Mouse (Mus musculus): ENCODE measurements at regions not wholly inside any gene's neighbourhood (a gene's known extent, or its start where the extent isn't known, plus 50 kb on each side); places are given as distances from the start of the nearest gene placed in this dataset.

DNA sequence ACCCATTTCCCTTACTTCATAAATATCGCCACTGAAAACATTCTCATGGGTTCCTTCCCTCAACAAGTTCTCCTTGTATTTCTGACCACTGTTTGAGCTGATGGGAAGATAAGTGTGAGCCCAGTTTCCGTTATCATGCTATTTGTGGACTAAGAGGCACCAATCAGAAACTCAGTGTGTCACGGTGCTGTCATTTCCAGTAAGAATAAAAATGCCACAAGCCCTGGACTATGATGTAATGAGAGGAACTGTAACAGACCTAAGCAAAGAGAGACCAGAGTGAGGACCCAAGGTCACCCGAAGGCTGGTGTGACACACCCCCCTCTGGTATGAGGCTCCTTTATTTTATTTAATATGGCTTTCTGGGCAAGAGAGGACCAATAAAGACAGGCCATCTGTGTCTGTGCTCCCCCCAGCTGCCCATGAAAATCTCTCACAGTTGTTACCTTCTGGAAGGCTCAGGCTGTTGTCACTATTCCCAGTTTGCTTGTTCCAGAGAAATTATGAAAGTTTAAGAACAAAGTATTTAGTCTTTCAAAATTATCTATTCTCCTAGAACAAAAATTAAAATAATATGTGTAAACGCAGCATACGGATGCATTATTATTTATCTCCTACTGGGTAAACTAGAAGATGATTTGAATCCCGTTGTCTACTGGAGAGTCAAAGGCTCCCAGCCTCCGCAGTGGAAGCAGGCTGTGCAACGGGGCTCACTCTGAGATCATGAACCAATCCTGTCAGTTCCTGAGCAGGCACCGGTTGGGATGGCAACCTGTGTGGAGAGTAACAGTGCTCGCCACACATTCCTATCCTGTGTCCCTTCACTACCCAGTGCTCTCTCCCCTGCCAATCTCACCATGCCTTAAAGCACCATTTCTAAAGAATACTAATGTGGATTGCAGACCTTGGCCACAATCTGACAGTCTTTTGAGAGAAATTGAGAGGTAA lies 99.9 kb upstream of the Tmc1 start:
- Histone ChIP-seq H3K9ac (no peak overlapping the region), H3K4me3 (ENCODE audit: low read depth, low read length) (no peak overlapping the region), H3K9me3 (ENCODE audit: low read depth, low read length) (no peaks in the 10 kb centered on the region), H3K36me3 (ENCODE audit: insufficient read depth) (no peaks in the 10 kb centered on the region), H3K4me2 (no peak overlapping the region), H3K27ac (ENCODE audit: low read depth) (no peak overlapping the region), H3K27me3 (ENCODE audit: insufficient read depth, low read length) (no peaks in the 10 kb centered on the region), H3K4me1 (ENCODE audit: insufficient read depth) (no peaks in the 10 kb centered on the region)
- DNase-seq (no peak), ATAC-seq (ENCODE audit: insufficient read depth) (no peak)
- TF ChIP-seq CTCF (IDR thresholded peaks at IDR 0.05; ENCODE audit: low read depth) = no peak
- 79% methylated on average over 11 of the region's 11 CpGs for WGBS

DNA sequence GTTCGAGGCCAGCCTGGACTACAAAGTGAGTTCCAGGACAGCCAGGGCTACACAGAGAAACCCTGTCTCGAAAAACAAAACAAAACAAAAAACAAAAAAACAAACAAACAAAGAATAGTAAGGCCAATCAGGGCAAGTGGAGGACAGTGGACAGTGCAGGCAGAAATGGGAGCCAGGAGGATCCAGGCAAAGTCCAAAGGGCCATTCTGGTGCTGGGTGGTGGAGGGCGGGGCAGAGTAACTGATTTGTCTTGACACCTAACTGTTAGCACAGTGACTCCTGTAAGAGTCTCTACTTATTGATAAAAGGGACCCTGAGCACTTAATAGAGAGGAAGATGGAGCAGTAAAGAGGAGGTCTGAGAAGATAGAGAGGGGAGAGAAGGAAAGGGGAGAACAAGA lies 98.8 kb upstream of the Tmc1 start:
- no peaks in the 10 kb centered on the region for H3K36me3 ChIP-seq (ENCODE audit: insufficient read depth)
- no peaks in the 10 kb centered on the region for H3K27me3 ChIP-seq (ENCODE audit: insufficient read depth, low read length)
- no peaks in the 10 kb centered on the region for H3K9me3 ChIP-seq (ENCODE audit: low read depth, low read length)
- DNase-seq (no peak), ATAC-seq (ENCODE audit: insufficient read depth) (no peak)
- TF ChIP-seq CTCF (IDR thresholded peaks at IDR 0.05; ENCODE audit: low read depth) = no peak
- no peak overlapping the region for H3K9ac ChIP-seq
- no peak overlapping the region for H3K27ac ChIP-seq (ENCODE audit: low read depth)
- 78% methylated on average over 3 of the region's 3 CpGs for WGBS
- no peak overlapping the region for H3K4me3 ChIP-seq (ENCODE audit: low read depth, low read length)
- no peaks in the 10 kb centered on the region for H3K4me1 ChIP-seq (ENCODE audit: insufficient read depth)
- H3K4me2 ChIP-seq = no peak overlapping the region

DNA sequence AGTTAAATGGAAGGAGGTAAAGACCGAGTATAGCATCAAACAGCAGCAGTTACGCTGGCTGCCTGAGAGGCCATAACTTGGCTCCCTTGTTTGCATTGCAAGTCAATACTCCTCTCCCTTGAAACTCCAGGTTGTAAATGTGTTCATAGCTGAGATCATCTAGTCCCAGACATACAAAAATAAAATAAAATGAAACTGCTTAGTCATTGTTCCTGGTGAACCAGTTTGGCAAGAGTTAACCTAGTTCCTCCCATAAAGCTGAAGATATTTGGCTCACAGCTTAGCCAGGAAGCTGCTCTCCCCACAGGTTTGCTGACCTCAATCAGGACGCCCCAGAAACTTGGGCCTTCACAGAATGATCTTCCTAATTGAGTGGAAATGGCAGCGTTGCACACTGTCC lies 97.9 kb upstream of the Tmc1 start:
- no peaks in the 10 kb centered on the region for H3K36me3 ChIP-seq (ENCODE audit: insufficient read depth)
- H3K4me2 ChIP-seq = no peak overlapping the region
- no peak for TF ChIP-seq CTCF (IDR thresholded peaks at IDR 0.05; ENCODE audit: low read depth)
- no peaks in the 10 kb centered on the region for H3K27me3 ChIP-seq (ENCODE audit: insufficient read depth, low read length)
- ATAC-seq (ENCODE audit: insufficient read depth) (no peak), DNase-seq (no peak)
- H3K4me1 ChIP-seq (ENCODE audit: insufficient read depth) = no peaks in the 10 kb centered on the region
- no peak overlapping the region for H3K4me3 ChIP-seq (ENCODE audit: low read depth, low read length)
- H3K9ac ChIP-seq = no peak overlapping the region
- no peak overlapping the region for H3K27ac ChIP-seq (ENCODE audit: low read depth)
- WGBS = 67% methylated on average over 4 of the region's 4 CpGs
- no peaks in the 10 kb centered on the region for H3K9me3 ChIP-seq (ENCODE audit: low read depth, low read length)

DNA sequence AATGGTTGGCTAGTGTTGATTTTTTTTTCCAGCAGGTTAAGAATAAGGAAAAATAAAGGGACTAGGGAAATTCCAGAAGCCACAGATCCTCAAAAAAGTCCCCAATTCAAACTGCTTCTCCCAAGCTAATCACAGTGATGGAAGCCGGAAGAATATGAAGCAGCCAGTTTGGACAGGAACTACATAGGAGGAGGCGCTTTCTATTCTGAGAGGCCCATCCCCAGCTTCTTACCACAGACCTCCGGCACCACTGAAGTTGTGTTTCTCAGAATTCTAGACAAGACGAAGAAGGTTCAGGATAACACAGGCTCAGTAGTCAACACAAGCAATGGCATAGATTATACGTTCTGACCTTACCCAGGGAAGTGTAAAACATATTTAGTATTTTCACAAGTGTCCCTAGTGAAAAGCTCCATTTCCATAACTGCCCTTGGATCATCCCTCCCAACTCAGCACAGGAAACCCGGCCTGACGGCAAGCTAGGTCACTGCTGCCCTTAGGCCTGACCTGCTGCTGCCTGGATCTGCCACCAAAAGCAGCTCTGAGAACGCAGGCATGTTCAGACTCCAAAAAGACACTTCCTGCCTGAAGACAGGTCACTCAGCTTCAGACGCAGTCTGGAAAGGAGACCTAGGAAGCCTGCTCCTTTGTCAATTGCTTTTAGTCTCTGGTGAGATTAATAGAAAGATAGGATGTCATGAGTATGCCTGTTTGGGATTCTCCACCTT lies 97.2 kb upstream of the Tmc1 start:
- Histone ChIP-seq H3K4me1 (ENCODE audit: insufficient read depth) (no peaks in the 10 kb centered on the region), H3K4me3 (ENCODE audit: low read depth, low read length) (no peak overlapping the region), H3K9ac (no peak overlapping the region), H3K27ac (ENCODE audit: low read depth) (no peak overlapping the region), H3K27me3 (ENCODE audit: insufficient read depth, low read length) (no peaks in the 10 kb centered on the region), H3K9me3 (ENCODE audit: low read depth, low read length) (no peaks in the 10 kb centered on the region), H3K36me3 (ENCODE audit: insufficient read depth) (no peaks in the 10 kb centered on the region), H3K4me2 (no peak overlapping the region)
- WGBS = 69% methylated on average over 9 of the region's 9 CpGs
- no peak for ATAC-seq (ENCODE audit: insufficient read depth)
- TF ChIP-seq CTCF (IDR thresholded peaks at IDR 0.05; ENCODE audit: low read depth) = no peak
- no peak for DNase-seq

DNA sequence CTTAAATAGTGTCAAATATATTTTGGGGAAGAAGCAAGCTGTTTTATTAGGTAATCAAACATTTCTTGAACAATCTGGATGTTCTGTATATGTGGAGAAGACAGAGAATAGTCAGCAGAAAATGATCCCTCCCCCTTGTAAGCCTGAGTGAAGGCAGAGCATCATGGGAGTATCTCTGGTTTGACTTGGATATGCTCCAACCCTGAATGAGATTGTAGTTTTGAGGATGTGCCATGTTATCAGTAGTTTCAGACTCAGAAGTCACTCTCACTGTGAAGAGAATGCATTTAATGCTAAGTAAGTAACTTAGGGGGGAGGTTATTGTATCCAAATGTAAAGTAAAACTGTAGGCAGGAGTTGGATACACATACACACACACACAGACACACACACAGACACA lies 95.3 kb upstream of the Tmc1 start:
- no peak for ATAC-seq (ENCODE audit: insufficient read depth)
- H3K36me3 ChIP-seq (ENCODE audit: insufficient read depth) = no peaks in the 10 kb centered on the region
- H3K4me1 ChIP-seq (ENCODE audit: insufficient read depth) = no peaks in the 10 kb centered on the region
- no peak overlapping the region for H3K4me2 ChIP-seq
- DNase-seq = no peak
- no peak overlapping the region for H3K9ac ChIP-seq
- no peaks in the 10 kb centered on the region for H3K27me3 ChIP-seq (ENCODE audit: insufficient read depth, low read length)
- H3K9me3 ChIP-seq (ENCODE audit: low read depth, low read length) = no peaks in the 10 kb centered on the region
- H3K4me3 ChIP-seq (ENCODE audit: low read depth, low read length) = no peak overlapping the region
- no peak overlapping the region for H3K27ac ChIP-seq (ENCODE audit: low read depth)
- TF ChIP-seq CTCF (IDR thresholded peaks at IDR 0.05; ENCODE audit: low read depth) = no peak

DNA sequence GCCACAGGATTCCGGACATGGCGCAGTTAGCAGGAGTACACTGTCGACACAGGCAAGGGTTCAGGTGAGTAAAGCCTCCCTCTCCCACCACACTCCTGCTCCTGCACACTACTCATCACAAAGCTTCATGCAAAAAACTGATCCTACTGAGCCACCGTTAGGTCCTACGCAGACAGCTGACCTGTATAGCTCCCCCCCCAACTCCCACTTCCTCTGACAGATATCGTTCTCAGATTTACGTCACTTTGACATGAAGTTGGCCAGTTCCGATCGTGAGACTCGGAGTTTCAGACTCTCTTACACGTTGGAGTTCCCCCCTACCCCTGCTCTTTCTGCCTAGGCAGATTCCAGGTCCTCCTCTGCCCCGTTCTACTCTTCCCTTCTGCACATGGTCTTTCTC lies 91.6 kb upstream of the Tmc1 start:
- DNase-seq = no peak
- no peaks in the 10 kb centered on the region for H3K36me3 ChIP-seq (ENCODE audit: insufficient read depth)
- no peak for TF ChIP-seq CTCF (IDR thresholded peaks at IDR 0.05; ENCODE audit: low read depth)
- H3K4me1 ChIP-seq (ENCODE audit: insufficient read depth) = no peaks in the 10 kb centered on the region
- no peak for ATAC-seq (ENCODE audit: insufficient read depth)
- H3K27ac ChIP-seq (ENCODE audit: low read depth) = no peak overlapping the region
- 64% methylated on average over 12 of the region's 12 CpGs for WGBS
- H3K4me3 ChIP-seq (ENCODE audit: low read depth, low read length) = no peak overlapping the region
- no peaks in the 10 kb centered on the region for H3K9me3 ChIP-seq (ENCODE audit: low read depth, low read length)
- no peak overlapping the region for H3K4me2 ChIP-seq
- H3K27me3 ChIP-seq (ENCODE audit: insufficient read depth, low read length) = no peaks in the 10 kb centered on the region
- H3K9ac ChIP-seq = no peak overlapping the region

DNA sequence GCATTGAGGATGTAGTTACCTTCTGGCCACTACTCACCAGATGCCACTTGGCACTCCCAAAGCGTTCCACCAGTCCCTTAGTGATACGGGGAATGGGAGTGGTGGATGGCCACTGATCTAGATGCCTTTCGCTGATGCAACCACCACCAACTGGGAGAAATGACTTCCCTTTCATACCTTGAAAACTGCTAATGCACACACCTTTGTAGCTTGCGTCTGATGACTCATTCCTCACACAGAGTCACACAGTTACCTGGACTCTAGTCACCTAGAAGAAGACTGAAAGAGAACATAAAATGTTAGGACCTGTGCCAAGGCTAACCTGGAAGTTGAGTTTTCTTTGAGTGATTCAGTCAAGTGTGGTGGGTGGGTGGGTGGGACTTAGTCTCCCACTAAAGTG lies 90.0 kb upstream of the Tmc1 start:
- DNase-seq (no peak), ATAC-seq (ENCODE audit: insufficient read depth) (no peak)
- Histone ChIP-seq H3K4me2 (no peak overlapping the region), H3K4me1 (ENCODE audit: insufficient read depth) (no peaks in the 10 kb centered on the region), H3K27ac (ENCODE audit: low read depth) (no peak overlapping the region), H3K9ac (no peak overlapping the region), H3K9me3 (ENCODE audit: low read depth, low read length) (no peaks in the 10 kb centered on the region), H3K36me3 (ENCODE audit: insufficient read depth) (no peaks in the 10 kb centered on the region), H3K27me3 (ENCODE audit: insufficient read depth, low read length) (no peaks in the 10 kb centered on the region), H3K4me3 (ENCODE audit: low read depth, low read length) (no peak overlapping the region)
- WGBS = 95% methylated on average over 4 of the region's 4 CpGs
- TF ChIP-seq CTCF (IDR thresholded peaks at IDR 0.05; ENCODE audit: low read depth) = no peak
